Mouse (Mus musculus): ENCODE data around the gene Ablim2. TPM values are rescaled to one million over a fixed set of nuclear protein-coding genes. Genes with fewer than 3 reads are reported as not detected.

The Ablim2 gene
- polyA plus RNA-seq, 1 experiment from 2014 or later, result 16.3 TPM

DNA sequence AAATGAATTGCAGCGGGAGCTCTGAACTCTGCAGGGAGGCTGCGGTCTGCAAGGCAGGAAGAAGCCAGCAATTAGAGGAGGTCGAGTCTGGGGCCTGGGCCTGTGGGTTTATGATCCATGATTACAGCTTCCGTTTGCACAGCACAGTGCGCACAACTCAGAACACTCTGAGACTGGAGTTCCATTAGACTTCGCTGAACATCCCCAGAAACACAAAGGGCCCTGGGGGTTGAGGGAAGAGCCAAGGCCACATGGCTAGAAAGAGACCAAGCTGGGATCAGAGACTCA, 16.4 kb downstream of the Ablim2 start:
- no peaks in the 10 kb centered on the region for H3K36me3 ChIP-seq (ENCODE audit: control insufficient read depth, insufficient read depth)
- 57% methylated on average over 6 of the region's 6 CpGs for WGBS
- H3K27ac ChIP-seq (ENCODE audit: low read length), result no peak overlapping the region
- no peak for ATAC-seq
- no peak overlapping the region for H3K4me3 ChIP-seq (replicated peaks; ENCODE audit: low read length)
- peaks cover 4% of the 10 kb centered on the region; the same call in 1 of the 2 replicates for H3K4me1 ChIP-seq (replicated peaks; ENCODE audit: control insufficient read depth, insufficient read depth, low read length)
- H3K4me2 ChIP-seq (ENCODE audit: low read length), result no peak overlapping the region
- no peak overlapping the region for H3K9ac ChIP-seq (replicated peaks; ENCODE audit: low read depth, low read length)
- no peaks in the 10 kb centered on the region for H3K9me3 ChIP-seq (ENCODE audit: control insufficient read depth, low read length)
- no peaks in the 10 kb centered on the region for H3K27me3 ChIP-seq (replicated peaks; ENCODE audit: control insufficient read depth, insufficient read depth, low read length)

DNA sequence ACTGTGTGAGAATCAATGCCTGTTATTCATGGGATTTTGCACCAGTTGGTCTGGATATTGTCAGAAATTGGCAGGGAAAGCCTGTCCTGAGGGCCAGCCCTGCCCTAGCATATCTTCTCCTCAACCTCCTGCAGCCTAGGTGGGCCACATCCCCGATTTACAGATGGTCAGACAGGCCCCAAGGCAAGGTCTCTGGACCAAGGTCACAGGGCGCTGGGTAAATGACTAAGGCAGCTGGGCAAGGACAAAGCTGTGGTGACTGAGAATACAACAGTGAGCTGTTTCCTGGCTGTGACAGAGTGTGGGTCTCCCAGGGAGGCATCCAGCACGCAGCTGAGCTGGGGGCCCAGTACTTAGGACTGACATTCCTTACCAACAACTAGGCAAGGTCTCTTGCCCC, 23.4 kb downstream of the Ablim2 start:
- Histone ChIP-seq H3K4me2 (ENCODE audit: low read length) (no peak overlapping the region), H3K9me3 (ENCODE audit: control insufficient read depth, low read length) (no peaks in the 10 kb centered on the region), H3K9ac (replicated peaks; ENCODE audit: low read depth, low read length) (no peak overlapping the region), H3K27me3 (replicated peaks; ENCODE audit: control insufficient read depth, insufficient read depth, low read length) (no peaks in the 10 kb centered on the region), H3K4me1 (replicated peaks; ENCODE audit: control insufficient read depth, insufficient read depth, low read length) (no peaks in the 10 kb centered on the region), H3K4me3 (replicated peaks; ENCODE audit: low read length) (no peak overlapping the region), H3K36me3 (ENCODE audit: control insufficient read depth, insufficient read depth) (no peaks in the 10 kb centered on the region), H3K27ac (ENCODE audit: low read length) (no peak overlapping the region)
- WGBS, result 66% methylated on average over 3 of the region's 3 CpGs
- ATAC-seq, result no peak

GRCm38 (mm10) chr5:35782648-35783180, 25.0 kb downstream of the Ablim2 start:
- H3K4me3 ChIP-seq (replicated peaks; ENCODE audit: low read length), result no peak overlapping the region
- no peaks in the 10 kb centered on the region for H3K27me3 ChIP-seq (replicated peaks; ENCODE audit: control insufficient read depth, insufficient read depth, low read length)
- H3K4me2 ChIP-seq (ENCODE audit: low read length), result no peak overlapping the region
- no peaks in the 10 kb centered on the region for H3K4me1 ChIP-seq (replicated peaks; ENCODE audit: control insufficient read depth, insufficient read depth, low read length)
- no peak overlapping the region for H3K27ac ChIP-seq (ENCODE audit: low read length)
- H3K9ac ChIP-seq (replicated peaks; ENCODE audit: low read depth, low read length), result no peak overlapping the region
- no peaks in the 10 kb centered on the region for H3K9me3 ChIP-seq (ENCODE audit: control insufficient read depth, low read length)
- no peaks in the 10 kb centered on the region for H3K36me3 ChIP-seq (ENCODE audit: control insufficient read depth, insufficient read depth)
- WGBS, result 60% methylated on average over 10 of the region's 10 CpGs
- ATAC-seq, result no peak

- Histone ChIP-seq H3K4me1 (replicated peaks; ENCODE audit: control insufficient read depth, insufficient read depth, low read length) (no peaks in the 10 kb centered on the region), H3K9ac (replicated peaks; ENCODE audit: low read depth, low read length) (no peak overlapping the region), H3K27me3 (replicated peaks; ENCODE audit: control insufficient read depth, insufficient read depth, low read length) (no peaks in the 10 kb centered on the region), H3K27ac (ENCODE audit: low read length) (no peak overlapping the region), H3K4me3 (replicated peaks; ENCODE audit: low read length) (no peak overlapping the region), H3K36me3 (ENCODE audit: control insufficient read depth, insufficient read depth) (no peaks in the 10 kb centered on the region), H3K9me3 (ENCODE audit: control insufficient read depth, low read length) (no peaks in the 10 kb centered on the region), H3K4me2 (ENCODE audit: low read length) (no peak overlapping the region)
- 71% methylated on average over 7 of the region's 7 CpGs for WGBS
- ATAC-seq, result no peak
Measured at GRCm38 (mm10) chr5:35785853-35786252, 28.2 kb downstream of the Ablim2 start.

GRCm38 (mm10) chr5:35787847-35788246, 30.2 kb downstream of the Ablim2 start:
- Histone ChIP-seq H3K4me3 (replicated peaks; ENCODE audit: low read length) (no peak overlapping the region), H3K27ac (ENCODE audit: low read length) (no peak overlapping the region), H3K4me1 (replicated peaks; ENCODE audit: control insufficient read depth, insufficient read depth, low read length) (no peaks in the 10 kb centered on the region), H3K9me3 (ENCODE audit: control insufficient read depth, low read length) (no peaks in the 10 kb centered on the region), H3K36me3 (ENCODE audit: control insufficient read depth, insufficient read depth) (no peaks in the 10 kb centered on the region), H3K4me2 (ENCODE audit: low read length) (no peak overlapping the region), H3K27me3 (replicated peaks; ENCODE audit: control insufficient read depth, insufficient read depth, low read length) (no peaks in the 10 kb centered on the region), H3K9ac (replicated peaks; ENCODE audit: low read depth, low read length) (no peak overlapping the region)
- 92% methylated on average over 12 of the region's 12 CpGs for WGBS
- no peak for ATAC-seq

- H3K36me3 ChIP-seq (ENCODE audit: control insufficient read depth, insufficient read depth), result no peaks in the 10 kb centered on the region
- no peaks in the 10 kb centered on the region for H3K9me3 ChIP-seq (ENCODE audit: control insufficient read depth, low read length)
- ATAC-seq, result no peak
- H3K9ac ChIP-seq (replicated peaks; ENCODE audit: low read depth, low read length), result no peak overlapping the region
- 82% methylated on average over 6 of the region's 6 CpGs for WGBS
- H3K27me3 ChIP-seq (replicated peaks; ENCODE audit: control insufficient read depth, insufficient read depth, low read length), result no peaks in the 10 kb centered on the region
- no peak overlapping the region for H3K4me3 ChIP-seq (replicated peaks; ENCODE audit: low read length)
- H3K4me1 ChIP-seq (replicated peaks; ENCODE audit: control insufficient read depth, insufficient read depth, low read length), result no peaks in the 10 kb centered on the region
- H3K27ac ChIP-seq (ENCODE audit: low read length), result no peak overlapping the region
- no peak overlapping the region for H3K4me2 ChIP-seq (ENCODE audit: low read length)
Measured at GRCm38 (mm10) chr5:35788719-35789118, 31.0 kb downstream of the Ablim2 start.

GRCm38 (mm10) chr5:35789697-35790096, 32.0 kb downstream of the Ablim2 start:
- Histone ChIP-seq H3K9ac (replicated peaks; ENCODE audit: low read depth, low read length) (no peak overlapping the region), H3K4me3 (replicated peaks; ENCODE audit: low read length) (no peak overlapping the region), H3K4me2 (ENCODE audit: low read length) (no peak overlapping the region), H3K9me3 (ENCODE audit: control insufficient read depth, low read length) (no peaks in the 10 kb centered on the region), H3K4me1 (replicated peaks; ENCODE audit: control insufficient read depth, insufficient read depth, low read length) (no peaks in the 10 kb centered on the region), H3K27me3 (replicated peaks; ENCODE audit: control insufficient read depth, insufficient read depth, low read length) (no peaks in the 10 kb centered on the region), H3K36me3 (ENCODE audit: control insufficient read depth, insufficient read depth) (no peaks in the 10 kb centered on the region), H3K27ac (ENCODE audit: low read length) (no peak overlapping the region)
- 86% methylated on average over 3 of the region's 3 CpGs for WGBS
- no peak for ATAC-seq

DNA sequence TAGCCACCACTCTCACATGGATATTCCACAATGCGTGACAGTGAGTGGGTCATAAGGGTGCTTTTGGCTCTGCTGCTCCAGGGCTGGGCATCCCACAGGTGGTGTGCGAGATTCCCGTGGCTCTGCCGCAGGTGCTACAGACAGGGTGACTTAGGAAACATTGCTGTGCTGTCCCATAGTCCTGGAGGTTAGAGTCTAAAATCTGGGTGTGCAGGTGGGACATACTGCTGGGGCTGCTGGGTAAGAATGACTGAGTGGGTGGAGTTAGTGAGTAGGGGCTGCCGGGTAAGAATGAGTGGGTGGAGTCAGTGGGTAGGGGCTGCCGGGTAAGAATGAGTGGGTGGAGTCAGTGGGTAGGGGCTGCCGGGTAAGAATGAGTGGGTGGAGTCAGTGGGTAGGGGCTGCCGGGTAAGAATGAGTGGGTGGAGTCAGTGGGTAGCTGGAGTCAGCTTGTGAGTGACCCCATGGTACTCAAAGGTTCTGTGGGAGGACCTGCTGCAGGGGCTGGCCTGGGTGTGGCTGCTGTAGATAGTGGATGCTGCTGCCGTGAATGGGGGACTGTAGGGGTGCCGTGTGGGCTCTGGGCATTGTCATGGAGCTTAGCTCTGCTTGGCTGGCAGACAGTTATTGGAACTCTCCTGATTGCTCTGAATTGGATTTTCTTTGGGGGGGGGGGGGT, 32.8 kb downstream of the Ablim2 start:
- ATAC-seq, result no peak
- WGBS, result 46% methylated on average over 9 of the region's 10 CpGs
- no peak overlapping the region for H3K27ac ChIP-seq (ENCODE audit: low read length)

DNA sequence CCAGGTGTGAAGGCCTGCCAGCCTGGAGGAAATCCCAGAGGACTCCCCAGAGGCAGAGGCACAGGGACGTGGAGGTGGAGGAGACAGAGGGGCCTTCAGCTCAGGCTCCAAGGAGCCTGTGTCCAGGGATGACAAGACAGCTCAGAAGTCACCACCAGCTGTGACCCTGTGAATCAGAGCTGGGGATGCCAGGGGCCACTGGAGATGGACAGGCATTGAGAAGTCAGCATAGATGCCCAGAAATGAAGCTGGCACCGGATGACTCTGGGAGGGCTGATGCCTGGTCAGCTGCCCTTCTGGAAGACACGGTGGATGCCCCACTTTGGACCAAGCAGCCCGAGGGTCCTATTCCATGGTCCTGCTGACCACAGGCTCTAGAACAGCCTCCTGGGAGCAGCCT, 36.3 kb downstream of the Ablim2 start:
- peaks cover 3% of the 10 kb centered on the region; the same call in 1 of the 2 replicates for H3K27me3 ChIP-seq (replicated peaks; ENCODE audit: control insufficient read depth, insufficient read depth, low read length)
- H3K4me3 ChIP-seq (replicated peaks; ENCODE audit: low read length), result no peak overlapping the region
- H3K4me1 ChIP-seq (replicated peaks; ENCODE audit: control insufficient read depth, insufficient read depth, low read length), result no peaks in the 10 kb centered on the region
- WGBS, result 81% methylated on average over 4 of the region's 4 CpGs
- H3K27ac ChIP-seq (ENCODE audit: low read length), result no peak overlapping the region
- H3K36me3 ChIP-seq (ENCODE audit: control insufficient read depth, insufficient read depth), result no peaks in the 10 kb centered on the region
- H3K4me2 ChIP-seq (ENCODE audit: low read length), result no peak overlapping the region
- no peak for ATAC-seq
- H3K9me3 ChIP-seq (ENCODE audit: control insufficient read depth, low read length), result no peaks in the 10 kb centered on the region
- no peak overlapping the region for H3K9ac ChIP-seq (replicated peaks; ENCODE audit: low read depth, low read length)

More for the DNA sequence above, 32.8 kb downstream of the Ablim2 start:
- no peaks in the 10 kb centered on the region for H3K36me3 ChIP-seq (ENCODE audit: control insufficient read depth, insufficient read depth)
- H3K9me3 ChIP-seq (ENCODE audit: control insufficient read depth, low read length), result no peaks in the 10 kb centered on the region
- H3K4me2 ChIP-seq (ENCODE audit: low read length), result no peak overlapping the region
- H3K4me1 ChIP-seq (replicated peaks; ENCODE audit: control insufficient read depth, insufficient read depth, low read length), result no peaks in the 10 kb centered on the region
- H3K27me3 ChIP-seq (replicated peaks; ENCODE audit: control insufficient read depth, insufficient read depth, low read length), result no peaks in the 10 kb centered on the region
- H3K9ac ChIP-seq (replicated peaks; ENCODE audit: low read depth, low read length), result no peak overlapping the region
- no peak overlapping the region for H3K4me3 ChIP-seq (replicated peaks; ENCODE audit: low read length)

GRCm38 (mm10) chr5:35794942-35795341, 37.3 kb downstream of the Ablim2 start:
- Histone ChIP-seq H3K27ac (ENCODE audit: low read length) (no peak overlapping the region), H3K27me3 (replicated peaks; ENCODE audit: control insufficient read depth, insufficient read depth, low read length) (peaks cover 6% of the 10 kb centered on the region; the same call in 1 of the 2 replicates), H3K4me3 (replicated peaks; ENCODE audit: low read length) (no peak overlapping the region), H3K4me2 (ENCODE audit: low read length) (no peak overlapping the region), H3K9ac (replicated peaks; ENCODE audit: low read depth, low read length) (no peak overlapping the region), H3K4me1 (replicated peaks; ENCODE audit: control insufficient read depth, insufficient read depth, low read length) (no peaks in the 10 kb centered on the region), H3K36me3 (ENCODE audit: control insufficient read depth, insufficient read depth) (no peaks in the 10 kb centered on the region), H3K9me3 (ENCODE audit: control insufficient read depth, low read length) (no peaks in the 10 kb centered on the region)
- WGBS, result 63% methylated on average over 4 of the region's 4 CpGs
- no peak for ATAC-seq

All from forebrain, embryonic 16.5 days (tissue).